Mouse (Mus musculus) retina, postnatal 1 day (tissue): ENCODE measurements around the gene Mtnr1b.

ENCODE experiments used
- DNase-seq: peaks from one replicate; pipeline ENCODE4 v3.0.0-alpha.2; 2012

The Mtnr1b gene

GRCm38 (mm10) chr9:15800402-15800801 is 74.0 kb downstream of the Mtnr1b start:
- DNase-seq: no peak

- DNase-seq: no peak
Observed at GRCm38 (mm10) chr9:15794408-15794807, 79.9 kb downstream of the Mtnr1b start.

GRCm38 (mm10) chr9:15792076-15792475 is 82.3 kb downstream of the Mtnr1b start:
- no peak for DNase-seq

- DNase-seq: no peak
Observed at GRCm38 (mm10) chr9:15786610-15787009, 87.7 kb downstream of the Mtnr1b start.

- DNase-seq: no peak
Observed at GRCm38 (mm10) chr9:15786192-15786591, 88.2 kb downstream of the Mtnr1b start.

- DNase-seq: peak; percentile 70
Observed at GRCm38 (mm10) chr9:15781936-15782335, 92.4 kb downstream of the Mtnr1b start.

- DNase-seq: peak; percentile 95
Observed at GRCm38 (mm10) chr9:15774911-15775310, 99.4 kb downstream of the Mtnr1b start.
